Mouse (Mus musculus) megakaryocyte progenitor cell, adult 5-6 weeks (primary cell): ENCODE data around the gene Ppa1. TPM values are rescaled to one million over a fixed set of nuclear protein-coding genes. Genes with fewer than 3 reads are reported as not detected.
A peak's percentile ranks its signal among the peaks of the same experiment; 100 is the strongest.
"Not testable (repeated sequence)": the region's sequence is repeated elsewhere in the genome, so short reads cannot be mapped to it uniquely, and the experiment has no call there.

Experiments
- ATAC-seq: replicated peaks from 2 replicates; pipeline ENCODE4 v1.8.0; 2016; ENCODE audit warnings: mild to moderate bottlenecking, moderate TSS enrichment, inconsistent platforms; ENCODE audit not compliant: poor library complexity
- total RNA-seq, 2 experiments: library from RNA; stranded (forward) in 1 of 2; stranded (reverse) in 1 of 2; fragments of 157-497, 149-512 nt in 1 of 2; fragments of 200-1000 nt in 1 of 2; gene quantifications; 2 replicates each; pipeline versions ENCODE4 v1.2.3 to v1.2.4; 2015 to 2017

Ppa1 gene
- total RNA-seq (2015) (94.9 and 95.4 TPM in 2 replicates), total RNA-seq (2017) (139 and 176 TPM in 2 replicates)

DNA sequence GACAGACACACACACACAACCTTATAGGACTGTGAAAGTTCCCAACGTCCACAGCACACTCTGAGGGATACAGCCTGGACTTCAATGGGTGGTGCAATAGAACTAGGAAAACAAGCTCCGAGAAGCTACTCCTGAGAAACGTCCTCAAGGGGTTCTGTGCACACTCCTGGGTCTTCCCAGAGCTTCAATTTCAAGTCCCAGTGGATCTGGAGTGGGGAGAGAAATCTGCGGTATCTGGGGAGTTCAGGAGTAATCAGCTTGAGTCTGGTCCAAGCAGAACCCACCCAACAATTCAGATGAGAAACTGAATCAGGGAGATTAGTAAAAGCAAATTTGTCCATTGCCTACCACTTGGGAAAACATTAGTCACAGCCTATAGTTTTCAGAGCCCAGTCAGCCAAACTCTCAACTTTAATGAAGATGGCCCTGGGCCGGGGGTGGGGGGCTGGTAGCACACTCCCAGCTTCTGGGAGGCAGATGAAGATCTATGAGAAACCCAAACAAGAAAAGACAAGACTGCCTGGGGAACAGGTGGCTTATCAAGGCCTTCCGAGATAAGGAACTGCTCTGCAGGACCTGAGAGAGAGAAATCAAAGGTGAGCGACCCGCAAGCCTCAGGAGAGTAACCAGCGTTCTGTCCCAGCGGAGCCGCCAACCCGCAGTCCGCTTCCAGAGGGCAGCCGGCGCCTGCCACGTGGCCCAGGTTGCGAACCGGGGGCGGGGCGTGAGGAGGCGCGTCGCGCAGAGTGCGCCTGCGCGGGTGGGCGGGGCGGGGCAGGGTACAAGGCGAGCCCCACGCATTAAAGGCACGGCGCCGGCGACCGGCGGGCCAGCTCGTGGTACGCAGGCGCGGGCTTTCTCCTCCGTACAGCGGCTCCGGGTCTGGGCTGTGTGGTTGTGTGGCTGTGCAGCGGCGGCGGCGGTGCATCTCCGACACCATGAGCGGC lies at the start of gene Ppa1:
Gene Ppa1, plus strand, starts transcription at position 763 of the 947 bp plus-strand sequence.
- ATAC-seq = peak; percentile 91

DNA sequence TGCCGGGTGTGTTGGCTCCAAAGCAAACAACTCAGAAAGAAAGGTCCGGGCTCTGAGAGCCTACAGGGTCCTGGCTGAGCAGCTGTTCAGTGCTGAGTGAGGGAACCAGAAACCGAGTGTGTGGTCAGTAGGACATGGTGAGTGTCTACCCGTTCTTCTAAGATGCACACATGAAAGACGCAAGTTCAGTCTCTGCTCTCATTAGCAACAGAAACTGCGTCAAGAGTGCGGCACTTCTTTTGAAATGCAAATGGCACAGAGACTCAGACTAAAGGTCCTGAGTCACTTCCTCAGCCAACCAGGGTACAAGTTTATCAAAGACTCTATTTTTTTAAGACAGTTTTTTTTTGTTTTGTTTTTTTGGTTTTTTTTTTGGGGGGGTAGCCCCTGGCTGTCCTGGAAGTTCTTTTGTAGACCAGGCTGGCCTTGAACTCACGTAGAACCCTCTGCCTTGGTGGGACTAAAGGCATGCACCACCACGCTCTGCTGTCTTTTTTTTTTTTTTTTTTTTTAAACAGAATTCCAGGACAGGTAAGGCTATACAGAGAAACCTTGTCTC lies 48.7 kb upstream of the Ppa1 start:
- no peak for ATAC-seq

DNA sequence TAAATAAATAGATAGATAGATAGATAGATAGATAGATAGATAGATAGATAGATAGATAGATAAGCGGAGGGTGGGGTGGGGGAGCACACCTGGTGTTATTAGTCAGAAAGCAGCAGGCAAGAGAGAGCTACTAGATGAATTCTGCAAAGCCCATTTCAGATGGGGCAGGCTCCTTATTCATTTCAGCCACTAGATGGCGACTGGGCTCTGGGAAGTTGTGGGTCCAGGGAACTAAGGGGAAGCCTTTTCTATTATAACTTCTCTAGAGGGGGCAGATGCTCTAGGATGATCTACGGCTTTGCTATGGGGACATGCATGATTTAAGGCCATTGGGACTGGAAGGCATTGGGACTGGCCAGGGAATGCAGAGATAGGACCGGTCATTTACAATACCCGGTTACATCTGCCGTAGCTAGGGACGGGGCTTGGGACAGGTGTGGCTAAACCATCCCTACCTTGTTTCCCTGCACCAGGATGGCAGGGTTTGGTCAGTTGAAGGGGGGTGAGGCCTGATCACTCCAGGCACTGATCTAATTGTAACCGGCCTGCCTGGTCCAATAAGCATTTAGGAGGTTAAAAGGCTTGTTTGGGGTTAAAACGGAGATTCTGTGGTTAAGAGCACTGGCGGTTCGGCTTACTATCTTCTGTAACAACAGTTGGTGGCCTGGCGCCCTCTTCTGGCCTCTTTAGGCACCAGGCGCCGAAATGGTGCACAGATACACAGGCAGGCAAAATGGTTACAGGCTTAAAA lies 45.9 kb upstream of the Ppa1 start:
- ATAC-seq = peak; percentile 92

DNA sequence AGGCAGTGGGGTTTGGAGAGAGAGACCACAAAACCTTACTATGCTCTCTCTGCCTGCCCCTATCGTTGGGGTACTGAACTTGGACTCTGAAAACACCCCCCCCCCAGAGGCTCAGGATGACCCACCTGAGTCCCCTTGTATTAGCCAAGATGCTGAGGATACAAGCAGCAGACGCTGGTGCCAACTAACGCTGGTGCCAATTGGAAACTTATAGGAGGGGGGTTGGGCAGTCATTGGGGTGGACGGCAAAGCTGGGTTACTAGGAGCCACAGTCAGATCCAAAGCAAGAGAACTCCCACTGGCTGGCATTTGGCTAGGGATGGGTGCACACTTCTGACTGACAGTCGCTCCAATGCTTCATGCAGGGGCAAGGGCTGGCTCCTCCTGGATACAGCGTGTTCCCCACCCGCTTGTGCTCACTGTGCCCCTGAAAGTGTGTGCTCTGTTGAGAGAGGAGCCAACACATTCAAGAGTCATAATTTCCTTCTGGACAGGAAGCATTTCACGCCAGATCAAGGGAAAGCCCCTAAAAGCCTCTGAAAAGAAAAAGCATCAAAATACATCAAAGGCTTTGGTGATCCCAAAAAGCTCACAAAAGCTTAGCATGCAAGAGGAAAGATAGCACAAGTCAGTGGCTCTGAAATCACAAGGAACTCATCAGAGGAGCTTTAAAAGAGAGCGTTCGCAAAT lies 43.8 kb upstream of the Ppa1 start:
- no peak for ATAC-seq

DNA sequence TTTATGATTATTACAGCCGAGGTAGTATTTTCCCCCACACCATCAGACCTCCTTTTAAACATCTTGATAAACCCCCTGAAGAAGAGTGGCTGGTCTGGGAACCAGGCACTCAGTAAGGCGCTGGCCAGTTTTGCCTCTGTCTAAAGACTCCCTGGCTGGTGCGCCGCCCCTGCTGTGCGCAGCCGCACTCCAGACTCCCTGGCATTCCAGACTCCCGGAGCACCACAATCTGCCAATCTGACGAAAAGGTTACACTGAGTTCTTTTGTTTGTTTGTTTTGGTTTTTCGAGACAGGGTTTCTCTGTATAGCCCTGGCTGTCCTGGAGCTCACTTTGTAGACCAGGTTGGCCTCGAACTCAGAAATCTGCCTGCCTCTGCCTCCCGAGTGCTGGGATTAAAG lies 43.0 kb upstream of the Ppa1 start:
- not testable (repeated sequence) for ATAC-seq

DNA sequence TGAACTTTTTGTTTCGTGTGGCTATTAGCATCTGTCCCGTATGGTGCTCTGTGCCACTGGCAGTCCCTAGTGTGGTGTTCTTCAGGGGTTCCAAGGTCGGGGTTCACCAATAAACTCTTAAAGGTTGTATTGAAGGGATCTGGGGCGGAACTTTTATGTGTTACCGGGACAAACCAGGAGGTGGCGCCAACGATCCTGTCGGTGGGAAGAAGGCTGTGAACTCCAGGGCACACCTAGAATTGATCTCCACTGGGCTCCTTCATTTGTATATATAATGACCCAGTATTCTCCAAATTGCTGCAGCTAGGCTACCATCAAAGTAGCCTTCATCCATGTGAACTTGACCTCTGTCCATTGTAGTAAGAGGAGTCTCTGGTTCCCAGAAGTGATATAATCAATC lies 42.5 kb upstream of the Ppa1 start:
- ATAC-seq = peak; percentile 68

DNA sequence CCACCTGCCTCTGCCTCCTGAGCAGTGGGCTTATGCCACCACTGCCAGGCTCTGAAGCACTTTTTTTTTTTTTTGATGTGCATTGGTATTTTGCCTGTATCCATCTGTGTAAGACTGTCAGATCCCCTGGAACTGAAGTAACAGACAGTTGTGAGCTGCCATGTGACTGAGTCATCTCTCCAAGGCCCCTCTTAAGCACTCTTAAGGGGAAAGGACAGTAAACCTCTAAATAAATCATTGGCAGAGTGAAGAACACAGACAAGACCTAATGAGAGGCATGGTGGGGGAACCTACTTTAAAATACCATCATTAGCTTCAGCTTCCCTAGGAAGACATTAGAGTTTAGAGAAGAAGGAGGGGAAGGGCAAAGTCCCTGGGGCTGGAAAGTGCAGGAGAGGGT lies 40.1 kb upstream of the Ppa1 start:
- no peak for ATAC-seq

DNA sequence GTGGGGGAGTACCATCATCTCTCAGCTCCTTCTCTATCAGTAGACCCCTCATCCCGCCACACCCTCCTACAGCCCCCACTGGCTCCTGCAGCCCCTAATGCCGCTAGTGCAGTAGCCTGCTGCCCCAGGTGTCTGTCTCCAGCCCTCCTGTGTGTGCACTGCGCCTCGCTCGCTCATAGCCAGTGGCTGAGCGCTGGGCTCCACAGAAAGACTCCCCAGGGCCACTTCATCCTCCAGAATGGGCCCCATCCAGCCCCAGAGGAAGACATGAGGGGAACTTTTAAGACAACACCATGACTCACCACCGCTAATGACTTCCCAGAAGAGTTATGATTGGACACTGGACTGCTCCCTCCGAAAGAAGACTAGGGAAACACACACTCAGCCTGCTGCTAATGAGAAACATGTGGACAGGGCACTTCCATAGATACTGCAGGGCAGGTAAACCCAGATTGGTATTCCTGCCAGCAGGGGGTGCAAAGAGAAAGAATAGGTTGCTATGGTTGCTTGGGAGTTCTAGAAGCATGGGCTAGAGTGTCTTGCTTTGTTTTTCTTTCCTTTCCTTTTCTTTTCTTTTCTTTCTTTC lies 37.6 kb upstream of the Ppa1 start:
- peak; percentile 65 for ATAC-seq

DNA sequence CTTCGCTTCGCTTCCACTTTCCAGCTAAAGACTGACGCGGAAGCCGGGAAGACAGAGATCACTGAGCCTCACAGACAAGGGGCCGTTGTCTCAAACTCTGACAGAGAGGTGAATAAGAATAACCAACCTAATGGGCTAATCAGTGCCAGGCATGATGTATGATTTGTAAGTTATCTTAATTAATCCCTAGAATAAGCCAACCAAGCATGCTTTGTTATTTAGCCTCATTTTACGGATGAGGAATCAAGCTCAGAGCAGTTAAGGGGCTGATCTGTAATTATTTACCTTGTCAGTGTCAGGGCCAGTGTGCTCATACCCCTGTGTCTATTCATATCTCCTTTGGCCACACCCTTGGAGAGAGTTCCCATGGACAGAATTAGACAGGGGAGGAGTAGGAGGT lies 34.0 kb upstream of the Ppa1 start:
- no peak for ATAC-seq

DNA sequence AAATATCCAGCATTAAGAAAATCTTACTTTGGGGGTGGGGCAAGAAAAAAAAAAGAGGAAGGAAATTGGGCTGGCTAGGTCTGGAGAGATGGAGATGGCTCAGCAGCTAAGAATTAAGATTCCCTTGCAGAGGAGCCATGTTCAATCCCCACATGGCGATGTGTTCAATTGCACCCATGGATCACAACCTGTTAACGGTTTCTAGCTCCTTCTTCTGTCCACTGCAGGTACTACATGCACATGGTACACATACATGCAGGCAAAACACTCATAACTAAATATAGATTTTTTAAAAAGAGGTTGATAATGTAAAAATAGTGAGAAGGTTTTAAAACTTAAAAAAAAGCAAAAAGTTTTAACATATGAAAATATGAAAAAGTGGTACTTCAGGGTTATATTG lies 29.8 kb upstream of the Ppa1 start:
- peak; percentile 39; the same call in 1 of the 2 replicates for ATAC-seq

DNA sequence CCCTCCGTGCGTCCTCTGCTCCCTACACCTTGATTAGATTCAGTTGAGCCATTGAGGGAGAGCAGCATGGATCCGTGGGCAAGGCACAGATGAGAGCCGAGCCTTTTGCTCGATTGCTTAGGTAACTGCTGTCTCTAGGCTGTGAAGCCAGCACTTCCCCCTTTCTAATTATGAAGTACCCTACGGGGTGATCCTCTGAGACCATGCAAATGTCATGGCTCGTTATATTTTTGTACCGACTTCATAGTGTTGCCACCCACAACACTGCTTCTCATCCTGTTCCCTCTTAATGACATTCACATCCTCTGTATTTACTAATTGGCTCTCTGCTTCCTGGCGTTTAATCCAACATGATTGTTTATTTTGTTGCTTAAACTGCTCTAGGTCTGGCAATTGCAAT lies 26.7 kb upstream of the Ppa1 start:
- no peak for ATAC-seq

DNA sequence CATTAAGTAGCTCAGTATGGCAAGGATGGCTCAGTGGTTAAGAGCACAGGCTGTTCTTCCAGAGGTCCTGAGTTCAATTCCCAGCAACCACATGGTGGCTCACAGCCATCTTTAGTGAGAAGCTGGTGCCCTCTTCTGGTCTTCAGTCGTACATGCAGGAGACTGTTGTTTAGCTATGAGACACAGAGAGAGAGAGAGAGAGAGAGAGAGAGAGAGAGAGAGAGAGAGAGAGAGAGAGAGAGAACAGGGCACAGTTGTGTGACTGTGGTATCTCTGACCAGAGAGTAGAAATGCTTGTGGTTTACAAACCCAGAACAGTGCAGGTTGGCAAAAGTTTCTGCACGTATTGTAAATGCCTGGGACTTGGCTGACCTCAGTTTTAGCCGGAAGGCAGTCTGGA lies 24.5 kb upstream of the Ppa1 start:
- peak; percentile 49; the same call in 1 of the 2 replicates for ATAC-seq

DNA sequence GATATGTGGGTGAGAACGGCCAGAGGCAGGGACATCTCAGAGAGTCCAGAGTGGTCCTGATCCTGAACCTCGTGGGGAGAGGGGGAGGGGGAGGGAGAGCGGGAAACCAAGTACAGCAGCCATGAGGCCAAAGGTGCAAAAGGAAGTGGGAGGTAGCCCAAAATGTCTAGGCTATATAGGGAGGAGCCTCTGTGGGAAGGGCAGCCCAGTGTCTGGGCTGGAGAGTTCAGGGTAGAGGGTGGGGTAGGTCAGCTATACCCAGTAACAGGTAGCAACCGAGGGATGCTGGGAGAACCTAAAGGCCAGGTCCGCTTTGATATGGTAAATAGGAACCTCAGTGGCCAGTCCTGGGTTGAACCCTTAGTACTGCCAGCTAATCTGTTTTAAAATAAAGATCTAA lies 23.6 kb upstream of the Ppa1 start:
- ATAC-seq = no peak

DNA sequence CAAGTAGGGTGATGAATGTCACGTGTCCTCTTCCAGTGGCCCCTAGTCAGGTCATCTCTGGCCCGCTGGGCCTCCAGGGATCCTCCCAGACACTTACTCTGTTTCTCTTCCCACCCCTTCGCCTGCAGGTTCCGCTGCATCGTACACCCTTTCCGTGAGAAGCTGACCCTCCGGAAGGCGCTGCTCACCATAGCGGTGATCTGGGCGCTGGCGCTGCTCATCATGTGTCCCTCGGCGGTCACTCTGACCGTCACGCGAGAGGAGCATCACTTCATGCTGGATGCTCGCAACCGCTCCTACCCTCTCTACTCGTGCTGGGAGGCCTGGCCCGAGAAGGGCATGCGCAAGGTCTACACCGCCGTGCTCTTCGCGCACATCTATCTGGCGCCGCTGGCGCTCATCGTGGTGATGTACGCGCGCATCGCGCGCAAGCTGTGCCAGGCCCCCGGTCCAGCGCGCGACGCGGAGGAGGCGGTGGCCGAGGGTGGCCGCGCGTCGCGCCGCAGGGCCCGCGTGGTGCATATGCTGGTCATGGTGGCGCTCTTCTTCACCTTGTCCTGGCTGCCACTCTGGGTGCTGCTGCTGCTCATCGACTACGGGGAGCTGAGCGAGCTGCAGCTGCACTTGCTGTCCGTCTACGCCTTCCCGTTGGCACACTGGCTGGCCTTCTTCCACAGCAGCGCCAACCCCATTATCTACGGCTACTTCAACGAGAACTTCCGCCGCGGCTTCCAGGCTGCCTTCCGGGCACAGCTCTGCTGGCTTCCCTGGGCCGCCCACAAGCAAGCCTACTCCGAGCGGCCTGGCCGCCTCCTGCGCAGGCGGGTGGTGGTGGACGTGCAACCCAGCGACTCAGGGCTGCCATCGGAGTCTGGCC lies 22.7 kb upstream of the Ppa1 start:
- peak; percentile 56 for ATAC-seq

DNA sequence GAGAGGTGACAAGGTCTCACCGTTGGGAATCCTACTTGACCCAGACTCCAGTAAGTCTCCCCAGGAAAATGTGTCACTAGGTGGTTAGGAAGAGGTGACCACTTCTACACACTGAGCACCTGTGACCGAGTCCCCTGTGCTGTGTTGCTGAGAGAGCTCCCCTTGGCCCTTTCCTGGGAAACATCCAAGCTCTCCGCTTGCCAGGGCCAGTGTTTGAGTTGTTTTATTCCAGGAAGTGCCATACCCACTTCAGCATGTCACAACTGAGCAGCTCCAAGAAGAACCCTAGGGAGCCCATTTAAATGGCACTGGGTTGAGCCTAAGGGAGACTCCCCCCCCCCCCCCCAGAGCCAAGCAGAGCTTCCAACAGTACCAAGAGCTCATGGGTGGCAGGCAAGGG lies 21.8 kb upstream of the Ppa1 start:
- ATAC-seq = no peak

DNA sequence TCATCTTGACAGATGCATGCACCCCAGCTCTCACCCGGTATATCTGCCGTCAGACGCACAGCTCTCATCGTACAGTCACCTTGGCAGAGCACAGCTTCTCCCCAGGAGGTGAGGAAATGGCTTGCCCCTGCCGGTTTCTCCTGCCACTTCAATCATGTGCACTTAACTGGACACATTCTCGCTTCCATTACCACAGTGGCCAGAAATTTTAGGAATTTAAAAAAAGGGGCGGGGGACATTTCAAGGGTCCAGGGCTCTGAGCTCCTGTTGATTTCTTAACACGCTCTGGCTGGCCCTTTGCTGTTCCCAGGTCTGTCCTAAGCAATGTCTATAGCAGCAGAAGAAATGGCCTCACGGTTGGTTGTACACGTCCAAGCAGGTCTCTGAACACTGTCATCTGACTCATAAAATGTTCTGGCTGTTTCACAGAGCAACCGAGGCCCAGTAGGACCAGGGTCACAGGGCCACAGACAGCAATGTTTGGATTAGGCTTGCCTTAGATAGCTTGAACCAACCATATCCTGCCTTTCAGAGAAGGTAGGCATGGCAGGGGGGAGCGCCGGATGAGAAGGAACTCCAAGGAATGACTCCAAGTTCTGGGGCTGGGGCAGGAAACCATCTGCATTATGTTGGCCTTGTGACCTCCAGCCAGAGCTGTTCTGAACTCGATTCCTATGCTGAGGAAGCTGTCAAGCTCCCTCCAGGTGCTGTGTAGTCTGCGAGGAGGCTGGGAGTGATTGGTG lies 21.0 kb upstream of the Ppa1 start:
- no peak for ATAC-seq

DNA sequence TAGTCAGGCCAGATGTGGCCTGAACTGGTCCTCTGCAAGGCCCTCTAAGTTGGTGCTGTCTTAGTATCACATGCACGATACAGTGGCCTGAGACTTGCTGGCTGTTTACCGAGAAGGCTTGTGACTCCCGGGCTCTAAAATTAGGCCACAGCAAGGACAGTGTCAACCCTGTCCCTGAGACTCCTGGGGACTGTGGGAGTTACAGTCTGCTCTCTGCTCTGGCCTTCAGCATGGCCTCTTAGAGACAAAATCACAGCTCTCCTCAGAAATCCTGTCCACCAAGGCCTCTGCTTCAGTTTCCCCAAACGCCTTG lies 20.5 kb upstream of the Ppa1 start:
- ATAC-seq = no peak

DNA sequence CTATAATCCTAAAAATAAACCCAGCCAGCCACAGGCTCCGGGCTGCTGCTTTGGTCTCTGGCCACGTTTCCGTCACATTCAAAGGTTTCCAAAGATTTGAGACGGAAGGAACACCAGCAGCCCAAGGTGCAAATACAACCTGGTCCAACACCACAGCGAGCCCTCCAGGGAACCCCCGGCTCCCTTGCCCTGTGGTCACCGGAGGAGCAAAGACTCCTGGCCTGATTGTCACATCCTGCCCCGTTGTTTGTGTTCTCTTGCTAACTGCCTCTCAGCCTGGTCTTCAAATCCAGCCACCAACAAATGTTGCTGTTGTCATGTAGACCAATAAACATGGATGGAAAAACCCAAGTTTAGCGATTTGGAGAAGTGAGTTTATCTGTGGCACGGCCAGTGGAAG lies 15.9 kb upstream of the Ppa1 start:
- no peak for ATAC-seq

DNA sequence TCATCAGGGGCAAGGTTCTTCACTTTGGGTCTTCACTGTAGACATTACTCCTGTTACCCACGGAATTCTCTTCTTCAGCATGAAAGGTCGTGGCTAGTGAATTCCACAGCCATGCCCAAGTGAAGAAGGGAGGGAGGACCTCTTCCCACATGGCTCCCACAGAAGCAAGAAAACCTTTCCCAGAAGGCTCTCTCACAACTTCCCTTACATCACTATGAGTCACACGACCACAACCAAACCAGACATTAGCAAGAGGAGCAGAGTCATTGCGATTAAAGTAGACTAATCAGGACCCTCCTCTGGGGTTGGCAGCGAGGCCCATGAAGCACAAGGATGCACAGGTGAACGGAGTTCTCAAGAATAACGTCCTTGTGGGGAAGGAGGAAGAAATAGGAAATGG lies 11.3 kb upstream of the Ppa1 start:
- ATAC-seq = no peak
